21 mouse cellular contexts compared by ENCODE assay signal in the genomic region with DNA sequence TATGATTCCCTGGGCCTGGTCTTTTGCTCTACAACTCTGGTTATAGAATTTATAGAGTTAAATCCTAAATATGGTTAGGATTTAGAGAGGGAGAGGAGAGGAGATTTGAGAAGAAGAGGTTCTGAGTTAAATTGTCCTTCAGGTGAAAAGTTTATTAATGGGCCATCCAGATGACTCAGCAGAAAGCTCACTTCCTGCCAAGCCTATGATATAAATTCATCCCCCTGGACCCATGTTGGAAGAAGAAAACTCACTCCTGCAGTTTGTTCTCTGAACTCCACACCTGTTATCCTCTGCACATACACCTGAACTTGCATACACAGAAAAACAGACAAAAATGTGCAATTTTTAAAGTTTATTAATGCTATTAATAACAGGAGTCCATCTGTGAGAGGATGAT. TPM values are rescaled to one million over a fixed set of nuclear protein-coding genes. Genes with fewer than 3 reads are reported as not detected.
DNase-seq lines count a peak whose midpoint lies in the region; ATAC-seq and TF ChIP-seq lines count a peak whose summit lies in the region.
"Had no signal": no experiment of that assay in that cellular context is flagged by ENCODE, and none has a peak within 500 bp of the region (broad histone marks: within the 10 kb centered on the region; RNA-seq: fewer than 3 reads in every experiment).

No protein-coding gene starts in this region.

- H3K4me2 ChIP-seq in hindbrain, embryonic 14.5 days (replicated peaks): no peak overlapping the region
- no peak overlapping the region for H3K4me2 ChIP-seq in hindbrain, postnatal 0 days (ENCODE audit: low read depth, low read length)
- H3K4me2 ChIP-seq: embryonic facial prominence, embryonic 13.5 days; embryonic facial prominence, embryonic 15.5 days; forebrain, embryonic 12.5 days had no signal

- no peak overlapping the region for H3K9ac ChIP-seq in hindbrain, embryonic 14.5 days
- no peak overlapping the region for H3K9ac ChIP-seq in hindbrain, postnatal 0 days (replicated peaks; ENCODE audit: low read length)
- H3K9ac ChIP-seq in ES-E14 (ENCODE audit: insufficient read depth, low read depth, low read length, poor library complexity, severe bottlenecking): no peak overlapping the region
- H3K9ac ChIP-seq: embryonic facial prominence, embryonic 13.5 days; embryonic facial prominence, embryonic 15.5 days; forebrain, embryonic 12.5 days had no signal

- no peaks in the 10 kb centered on the region for H3K36me3 ChIP-seq in hindbrain, embryonic 14.5 days (replicated peaks; ENCODE audit: control insufficient read depth, insufficient read depth)
- H3K36me3 ChIP-seq in hindbrain, postnatal 0 days (ENCODE audit: insufficient read depth, low read length): no peaks in the 10 kb centered on the region
- H3K36me3 ChIP-seq in ES-E14 (ENCODE audit: control insufficient read depth, insufficient read depth, low read length, poor library complexity, severe bottlenecking): no peaks in the 10 kb centered on the region
- H3K36me3 ChIP-seq: embryonic facial prominence, embryonic 13.5 days; embryonic facial prominence, embryonic 15.5 days; forebrain, embryonic 12.5 days had no signal

- no peak overlapping the region for H3K27ac ChIP-seq in hindbrain, embryonic 14.5 days
- no peak overlapping the region for H3K27ac ChIP-seq in hindbrain, postnatal 0 days
- no peak overlapping the region for H3K27ac ChIP-seq in ES-E14 (ENCODE audit: insufficient read depth, low read depth, low read length, poor library complexity, severe bottlenecking)
- H3K27ac ChIP-seq: embryonic facial prominence, embryonic 13.5 days; embryonic facial prominence, embryonic 15.5 days; forebrain, embryonic 12.5 days had no signal

- no peak for ATAC-seq in hindbrain, embryonic 14.5 days (ENCODE audit: low FRiP score)
- ATAC-seq in hindbrain, postnatal 0 days: no peak
- ATAC-seq: forebrain, embryonic 14.5 days; forebrain, embryonic 16.5 days had no signal

- DNase-seq in hindbrain, embryonic 14.5 days (ENCODE audit: low spot score): peak; percentile 17
- no peak for DNase-seq in hindbrain, postnatal 0 days (ENCODE audit: low spot score)
- no peak for DNase-seq in ES-E14 (ENCODE audit: low read depth, low spot score)
- DNase-seq in right cerebral cortex, adult 18-20 months: no peak
- no peak for DNase-seq in kidney, postnatal 25 days
- DNase-seq: adrenal gland, adult 2 months; adrenal gland, postnatal 10 days; adrenal gland, postnatal 25 days; cerebellum, adult 11 months; cerebellum, adult 18-20 months; cerebellum, adult 8-10 months; cerebellum, adult 9-11 months; cerebellum, postnatal 14 days; cerebellum, postnatal 36 days; embryo, embryonic 11 days had no signal

- H3K4me3 ChIP-seq in hindbrain, embryonic 14.5 days (replicated peaks; ENCODE audit: low read length): no peak overlapping the region
- no peak overlapping the region for H3K4me3 ChIP-seq in hindbrain, postnatal 0 days (ENCODE audit: low read length)
- H3K4me3 ChIP-seq in ES-E14 (ENCODE audit: insufficient read depth in 1 of 2, low read depth in 1 of 2, low read length in 2 of 2, poor library complexity in 1 of 2, severe bottlenecking in 1 of 2): no peak overlapping the region
- H3K4me3 ChIP-seq: embryonic facial prominence, embryonic 13.5 days; embryonic facial prominence, embryonic 15.5 days; forebrain, embryonic 12.5 days had no signal

- no peak for TF ChIP-seq CTCF in hindbrain, postnatal 0 days (IDR thresholded peaks at IDR 0.05; ENCODE audit: low read depth)

- no peaks in the 10 kb centered on the region for H3K27me3 ChIP-seq in hindbrain, embryonic 14.5 days (ENCODE audit: control insufficient read depth, insufficient read depth, low read length)
- H3K27me3 ChIP-seq in hindbrain, postnatal 0 days (ENCODE audit: insufficient read depth, low read length): no peaks in the 10 kb centered on the region
- H3K27me3 ChIP-seq: embryonic facial prominence, embryonic 13.5 days; embryonic facial prominence, embryonic 15.5 days; forebrain, embryonic 12.5 days had no signal

- no peaks in the 10 kb centered on the region for H3K9me3 ChIP-seq in hindbrain, embryonic 14.5 days (ENCODE audit: control insufficient read depth, low read length)
- no peaks in the 10 kb centered on the region for H3K9me3 ChIP-seq in hindbrain, postnatal 0 days (ENCODE audit: low read length)
- H3K9me3 ChIP-seq in ES-E14 (ENCODE audit: control insufficient read depth, insufficient read depth, low read depth, low read length): no peaks in the 10 kb centered on the region
- H3K9me3 ChIP-seq: embryonic facial prominence, embryonic 13.5 days; embryonic facial prominence, embryonic 15.5 days; forebrain, embryonic 12.5 days had no signal

- in situ Hi-C loops in ES-E14 (cut with MboI; ENCODE audit: low sequenced_read_pairs in 2 of 2, unreplicated experiment in 2 of 2): no loop called here

- no peaks in the 10 kb centered on the region for H3K4me1 ChIP-seq in hindbrain, embryonic 14.5 days (replicated peaks; ENCODE audit: control insufficient read depth, insufficient read depth, low read length)
- H3K4me1 ChIP-seq in hindbrain, postnatal 0 days (ENCODE audit: insufficient read depth, low read length): no peaks in the 10 kb centered on the region
- H3K4me1 ChIP-seq in ES-E14 (ENCODE audit: control insufficient read depth in 2 of 2, insufficient read depth in 2 of 2, low read length in 2 of 2, poor library complexity in 1 of 2): no peaks in the 10 kb centered on the region
- H3K4me1 ChIP-seq: embryonic facial prominence, embryonic 13.5 days; embryonic facial prominence, embryonic 15.5 days; forebrain, embryonic 12.5 days had no signal

TF ChIP-seq in ES-E14, 5 proteins besides CTCF, POLR2A, EP300 and RAD21:
- TF ChIP-seq MAFK (IDR thresholded peaks at IDR 0.05; ENCODE audit: insufficient read depth, low read depth, low read length): 0 out of 2 replicates have a peak, but pooled peaks have one; percentile 5
- TF ChIP-seq ZC3H11A (IDR thresholded peaks at IDR 0.05; ENCODE audit: borderline replicate concordance, low read depth, low read length): no peak

RNA-seq across cellular contexts. Expression of gene Asb3, which starts 14.1 kb away (rescaled TPM):
- 30.8 and 32.2 TPM in 2 replicates for polyA plus RNA-seq in hindbrain, embryonic 14.5 days (2014; fragmentation: Nextera tagmentation; extraction: Ambion mirVana)
- total RNA-seq in hindbrain, postnatal 0 days (2014; rRNA removed): 11.2 and 14.8 TPM in 2 replicates
- polyA plus RNA-seq in hindbrain, postnatal 0 days (2015; fragmentation: Nextera tagmentation; extraction: Ambion mirVana): 19.8 and 21.8 TPM in 2 replicates
- 7.4 and 9.7 TPM in 2 replicates for total RNA-seq in ES-E14 (2012; rRNA removed)

RNA-seq across cellular contexts. Expression of gene Gpr75, which starts 14.2 kb away (rescaled TPM):
- polyA plus RNA-seq in hindbrain, embryonic 14.5 days (2014; fragmentation: Nextera tagmentation; extraction: Ambion mirVana): 8.0 and 11.3 TPM in 2 replicates
- 13.0 and 13.7 TPM in 2 replicates for total RNA-seq in hindbrain, postnatal 0 days (2014; rRNA removed)
- 5.2 and 5.4 TPM in 2 replicates for polyA plus RNA-seq in hindbrain, postnatal 0 days (2015; fragmentation: Nextera tagmentation; extraction: Ambion mirVana)
- total RNA-seq in ES-E14 (2012; rRNA removed): 0.80 and 0.95 TPM in 2 replicates
- total RNA-seq: common myeloid progenitor, adult 5-6 weeks had no signal

RNA-seq across cellular contexts. Expression of gene Erlec1, which starts 54.8 kb away (rescaled TPM):
- polyA plus RNA-seq in hindbrain, embryonic 14.5 days (2014; fragmentation: Nextera tagmentation; extraction: Ambion mirVana): 13.9 and 15.5 TPM in 2 replicates
- 11.5 and 14.1 TPM in 2 replicates for total RNA-seq in hindbrain, postnatal 0 days (2014; rRNA removed)
- 12.6 and 14.8 TPM in 2 replicates for polyA plus RNA-seq in hindbrain, postnatal 0 days (2015; fragmentation: Nextera tagmentation; extraction: Ambion mirVana)
- 10.8 and 12.9 TPM in 2 replicates for total RNA-seq in ES-E14 (2012; rRNA removed)
